Mouse (Mus musculus): ENCODE measurements around the gene Agbl5.

DNA sequence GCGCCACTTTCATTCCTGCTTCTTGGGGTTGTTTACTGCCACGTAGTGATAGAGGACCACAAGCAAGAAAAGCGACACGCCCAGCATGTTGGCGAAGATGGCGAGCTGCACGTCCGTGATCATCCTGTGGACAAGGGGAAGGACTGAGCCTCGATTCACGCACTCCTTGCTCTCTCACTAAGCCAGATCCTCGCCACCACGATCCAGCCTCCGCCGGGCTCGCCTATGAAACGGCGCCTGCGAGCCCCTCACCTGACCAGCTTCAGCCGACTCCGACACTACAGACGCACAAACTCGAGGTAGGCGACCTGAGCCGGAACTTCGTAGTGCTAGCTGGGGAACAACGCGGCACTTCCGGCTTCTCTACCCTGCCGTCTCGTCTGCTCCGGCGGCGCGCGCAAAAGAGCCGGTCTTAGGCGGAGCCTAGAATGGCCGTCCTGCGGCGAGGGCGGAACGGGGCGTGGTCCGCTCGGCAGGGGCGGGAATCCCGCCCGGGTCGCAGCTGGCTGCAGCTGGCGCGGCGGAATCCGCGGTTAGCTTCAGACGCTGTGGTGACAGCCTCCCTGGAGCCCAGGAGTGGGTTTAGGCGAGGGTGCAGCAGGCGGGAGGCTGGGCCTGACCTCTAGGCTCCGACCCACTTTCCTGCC is 19.0 kb downstream of the Agbl5 start, which contains the start of gene Ost4:
- no peak for TF ChIP-seq CTCF (conservative IDR thresholded peaks at IDR 0.05; ENCODE audit: low read length)
- no peak for TF ChIP-seq NANOG (IDR thresholded peaks at IDR 0.05; ENCODE audit: borderline replicate concordance, low read length)
- TF ChIP-seq POU5F1 (IDR thresholded peaks at IDR 0.05; ENCODE audit: borderline replicate concordance, low read length) = no peak

Measured in E14TG2a.4 (cell line).